Mouse (Mus musculus) myocyte (in vitro differentiated cells): ENCODE results near the gene Mapk13. TPM values are rescaled to one million over a fixed set of nuclear protein-coding genes. Genes with fewer than 3 reads are reported as not detected.
A peak's percentile ranks its signal among the peaks of the same experiment; 100 is the strongest.
"Not testable (repeated sequence)": the region's sequence is repeated elsewhere in the genome, so short reads cannot be mapped to it uniquely, and the experiment has no call there.

Experiments
- H3K27me3 ChIP-seq: one replicate; pipeline ENCODE4 v1.6.1; 2011; ENCODE audit not compliant: control insufficient read depth, insufficient read depth, insufficient read length
- H3K36me3 ChIP-seq: one replicate; pipeline ENCODE4 v1.6.1; 2011; ENCODE audit not compliant: control insufficient read depth, insufficient read depth
- H3K4me2 ChIP-seq: one replicate; pipeline ENCODE4 v1.6.1; 2011; ENCODE audit warnings: low read depth, control low read depth
- H3K4me3 ChIP-seq: one replicate; pipeline ENCODE4 v1.5.1; 2011; ENCODE audit warnings: mild to moderate bottlenecking, control low read depth, moderate library complexity
- H3K79me2 ChIP-seq: one replicate; pipeline ENCODE4 v1.6.1; 2011; ENCODE audit not compliant: control insufficient read depth, insufficient read depth
- H3ac ChIP-seq: one replicate; pipeline ENCODE4 v1.6.1; 2011; ENCODE audit not compliant: control insufficient read depth, insufficient read length
- CEBPB ChIP-seq: IDR thresholded peaks from 2 replicates; pipeline ENCODE4 v1.6.1; 2011; ENCODE audit warnings: mild to moderate bottlenecking, moderate library complexity; ENCODE audit not compliant: poor library complexity, insufficient read depth, severe bottlenecking
- E2F4 ChIP-seq: IDR thresholded peaks from one replicate; pipeline ENCODE4 v1.6.1; 2011; ENCODE audit warnings: mild to moderate bottlenecking, control low read depth, moderate library complexity; ENCODE audit not compliant: insufficient read depth
- MYOD1 ChIP-seq, 3 experiments: IDR thresholded peaks; one replicate each; pipeline ENCODE4 v1.6.1; 2011; ENCODE audit warnings: control low read depth in 2 of 3, low read depth in 2 of 3, mild to moderate bottlenecking in 2 of 3, moderate library complexity in 1 of 3; ENCODE audit not compliant: insufficient read length in 2 of 3, control insufficient read depth in 1 of 3
- MYOG ChIP-seq, 3 experiments: IDR thresholded peaks; one replicate each; pipeline ENCODE4 v1.6.1; 2011; ENCODE audit warnings: control low read depth in 2 of 3, low read depth in 2 of 3, mild to moderate bottlenecking in 2 of 3; ENCODE audit not compliant: insufficient read length in 2 of 3, control insufficient read depth in 1 of 3, insufficient read depth in 1 of 3
- POLR2A ChIP-seq: IDR thresholded peaks from one replicate; pipeline ENCODE4 v1.6.1; 2011; ENCODE audit warnings: low read depth, mild to moderate bottlenecking, control low read depth, moderate library complexity; ENCODE audit not compliant: insufficient read length
- POLR2AphosphoS2 ChIP-seq: IDR thresholded peaks from one replicate; pipeline ENCODE4 v1.6.1; 2011; ENCODE audit warnings: low read depth, control low read depth; ENCODE audit not compliant: insufficient read length
- REST ChIP-seq: IDR thresholded peaks from one replicate; pipeline ENCODE4 v1.6.1; 2011; ENCODE audit warnings: mild to moderate bottlenecking, control low read depth, moderate library complexity; ENCODE audit not compliant: insufficient read depth, insufficient read length
- SRF ChIP-seq: IDR thresholded peaks from one replicate; pipeline ENCODE4 v1.6.1; 2011; ENCODE audit warnings: low read depth; ENCODE audit not compliant: control insufficient read depth, insufficient read length
- TCF12 ChIP-seq: IDR thresholded peaks from one replicate; pipeline ENCODE4 v1.6.1; 2011; ENCODE audit warnings: mild to moderate bottlenecking, control low read depth; ENCODE audit not compliant: poor library complexity, insufficient read depth, severe bottlenecking
- TCF3 ChIP-seq: IDR thresholded peaks from one replicate; pipeline ENCODE4 v1.6.1; 2011; ENCODE audit warnings: low read depth, control low read depth; ENCODE audit not compliant: insufficient read length
- USF1 ChIP-seq: IDR thresholded peaks from one replicate; pipeline ENCODE4 v1.6.1; 2011; ENCODE audit warnings: low read depth, mild to moderate bottlenecking, control low read depth, moderate library complexity
- polyA plus RNA-seq: library from polyadenylated mRNA; unstranded; fragments of >200 nt; fragmentation: generic; extraction: Trizol; gene quantifications from one replicate; pipeline ENCODE4 v1.2.1, GENCODE M21; 2012; ENCODE audit warnings: missing spikeins

Mapk13 gene
- polyA plus RNA-seq, 1 experiment, result 0.08 TPM

DNA sequence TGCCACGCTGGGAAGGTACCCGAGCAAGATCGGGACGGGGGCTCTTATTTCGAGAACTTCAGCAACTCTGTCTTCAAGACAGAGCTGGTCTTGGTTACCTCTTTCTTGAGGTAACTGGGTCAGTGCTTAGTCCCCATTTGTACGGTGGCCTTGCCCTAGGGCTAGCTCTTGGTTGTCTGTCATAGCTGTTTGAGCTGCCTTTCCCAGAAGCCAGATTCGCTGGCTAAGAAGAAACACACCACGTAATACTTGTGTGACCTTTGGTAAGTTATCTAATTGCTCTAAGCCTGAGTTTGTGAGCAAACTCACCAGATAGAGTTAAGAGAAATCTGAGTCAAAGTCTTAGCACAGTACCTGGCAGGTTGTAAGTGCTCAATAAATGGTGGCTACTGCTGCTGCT is 39.6 kb downstream of the Mapk13 start:
- Histone ChIP-seq H3ac (no peak overlapping the region), H3K4me3 (no peak overlapping the region), H3K4me2 (no peak overlapping the region), H3K79me2 (peaks cover 14% of the 10 kb centered on the region), H3K36me3 (peaks cover 8% of the 10 kb centered on the region), H3K27me3 (no peaks in the 10 kb centered on the region)
- TF ChIP-seq REST (no peak), CEBPB (no peak), E2F4 (no peak), SRF (no peak), POLR2A (no peak), TCF12 (no peak), MYOD1 (IDR thresholded peaks at IDR 0.05; ENCODE audit: control insufficient read depth in 1 of 3, insufficient read length in 2 of 3, low read depth in 2 of 3) (no peak), TCF3 (no peak)

DNA sequence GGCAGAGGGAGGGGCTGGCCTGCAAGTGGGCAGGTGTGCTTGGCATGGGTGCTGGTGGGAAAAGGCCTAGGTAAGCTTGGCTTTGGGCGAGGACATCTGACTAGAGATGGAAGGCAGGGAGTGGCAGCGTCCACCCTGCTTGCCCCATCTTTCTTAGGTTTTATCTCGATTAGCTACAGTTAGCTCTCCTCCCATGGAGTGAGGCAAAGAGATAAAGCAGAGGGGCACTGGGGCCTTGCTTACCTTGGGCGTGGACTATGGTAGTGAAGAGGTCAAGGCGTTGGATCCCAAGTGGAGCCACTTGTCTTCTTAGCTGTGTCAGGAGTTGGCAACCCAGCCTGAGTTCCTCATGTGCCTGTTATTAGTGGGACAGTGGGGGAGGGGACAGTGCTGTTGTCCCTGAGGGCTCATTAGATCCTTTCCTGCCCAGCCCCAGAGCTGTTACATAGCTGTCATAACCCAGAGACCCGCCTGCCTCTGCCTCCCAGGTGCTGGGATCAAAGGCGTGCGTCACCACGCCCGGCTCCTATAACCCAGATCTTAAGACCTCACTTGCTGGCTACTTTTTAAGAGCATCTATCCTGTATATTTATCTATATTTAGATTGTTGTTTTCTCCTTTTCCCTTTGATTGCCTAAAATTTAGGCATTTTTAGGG is 40.2 kb downstream of the Mapk13 start:
- Histone ChIP-seq H3K4me2 (no peak overlapping the region), H3K27me3 (no peaks in the 10 kb centered on the region), H3ac (no peak overlapping the region), H3K79me2 (peaks cover 8% of the 10 kb centered on the region), H3K4me3 (no peak overlapping the region), H3K36me3 (peaks cover 8% of the 10 kb centered on the region)
- no peak for TF ChIP-seq TCF12

DNA sequence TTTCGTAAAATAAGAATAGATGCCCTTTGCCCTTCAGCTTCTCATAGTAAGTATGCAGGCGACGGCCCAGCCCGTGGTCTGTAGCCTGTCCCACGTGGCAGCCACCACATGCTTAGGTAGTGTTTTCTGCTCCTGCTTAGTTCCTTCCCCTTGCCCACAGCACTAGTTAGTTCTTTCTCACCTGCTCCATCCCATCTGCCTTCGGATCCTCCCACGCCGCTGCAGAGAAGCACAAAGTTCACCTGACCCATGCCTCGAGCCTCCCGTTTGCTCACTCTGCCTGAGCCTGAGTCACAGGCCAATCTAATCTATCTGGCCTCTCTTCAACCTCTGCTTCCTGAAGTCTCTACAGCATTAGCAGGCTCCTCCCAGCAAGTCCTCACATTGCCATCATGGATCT is 43.2 kb downstream of the Mapk13 start:
- no peak for TF ChIP-seq TCF3
- TF ChIP-seq MYOD1 (IDR thresholded peaks at IDR 0.05; ENCODE audit: control insufficient read depth in 1 of 3, insufficient read length in 2 of 3, low read depth in 2 of 3), result no peak
- TF ChIP-seq SRF, result no peak
- Histone ChIP-seq H3K4me3 (no peak overlapping the region), H3K27me3 (no peaks in the 10 kb centered on the region), H3K79me2 (no peaks in the 10 kb centered on the region), H3ac (no peak overlapping the region), H3K4me2 (no peak overlapping the region), H3K36me3 (peaks cover 6% of the 10 kb centered on the region)

DNA sequence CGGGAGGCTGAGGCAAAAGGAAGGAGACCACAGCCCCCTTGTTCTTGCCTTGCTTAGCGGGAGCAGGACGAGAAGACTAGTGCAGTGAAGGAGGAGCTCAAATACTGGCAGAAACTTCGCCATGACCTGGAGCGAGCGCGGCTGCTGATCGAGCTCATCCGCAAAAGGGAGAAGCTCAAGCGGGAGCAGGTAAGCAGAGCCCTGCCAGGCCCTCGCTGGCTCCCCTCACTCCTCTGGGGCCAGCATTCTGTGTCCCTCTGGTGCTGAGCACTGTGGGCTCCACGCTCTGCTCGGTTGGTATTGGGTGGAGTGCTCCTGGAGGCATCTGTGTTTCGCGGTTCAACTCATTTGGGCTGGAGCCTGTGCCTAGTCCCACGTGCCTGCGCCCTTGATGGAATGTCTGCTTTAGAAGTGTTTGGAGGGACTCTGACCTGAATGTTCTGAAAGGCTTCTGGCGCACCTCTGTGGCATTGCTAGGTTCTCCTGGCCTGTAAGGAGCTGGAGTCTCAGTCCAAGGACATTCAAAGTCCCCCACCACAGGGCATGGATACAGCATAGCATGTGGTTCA is 45.5 kb downstream of the Mapk13 start:
- Histone ChIP-seq H3K4me3 (no peak overlapping the region), H3K79me2 (no peaks in the 10 kb centered on the region), H3K36me3 (no peaks in the 10 kb centered on the region), H3K27me3 (no peaks in the 10 kb centered on the region), H3K4me2 (no peak overlapping the region), H3ac (no peak overlapping the region)
- TF ChIP-seq REST (no peak), TCF12 (no peak), SRF (no peak), POLR2AphosphoS2 (no peak), POLR2A (no peak), MYOD1 (IDR thresholded peaks at IDR 0.05; ENCODE audit: control insufficient read depth in 1 of 3, insufficient read length in 2 of 3, low read depth in 2 of 3) (no peak), USF1 (no peak)

DNA sequence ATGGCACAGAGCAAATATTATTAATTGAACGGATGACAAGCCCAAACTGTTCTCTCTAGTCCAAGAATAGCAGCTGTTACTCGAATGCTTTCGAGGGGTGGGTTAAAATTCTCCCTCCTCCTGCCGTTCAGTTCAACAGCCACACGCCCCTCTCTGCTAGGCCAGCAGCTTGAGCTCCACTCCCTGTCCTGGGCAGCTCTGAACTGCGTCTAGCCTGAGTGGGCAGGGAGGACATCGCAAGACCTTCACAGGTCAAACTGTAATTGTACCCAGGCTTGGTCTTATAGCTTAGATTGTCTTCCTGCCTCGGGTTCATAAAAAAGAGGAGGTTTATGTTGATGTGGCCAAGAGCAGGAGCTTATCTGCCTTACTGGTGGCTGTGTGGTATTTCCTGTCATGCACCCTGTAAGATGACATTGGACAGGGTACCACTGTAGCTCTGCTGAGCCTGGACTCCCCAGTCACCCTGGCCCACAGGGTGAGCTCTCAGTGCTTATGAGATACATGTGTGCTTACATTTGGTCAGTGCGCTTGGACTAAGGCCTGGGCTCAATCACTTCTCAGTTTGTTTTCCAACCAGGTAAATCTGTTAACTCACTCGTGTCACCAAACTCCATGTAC is 46.4 kb downstream of the Mapk13 start:
- Histone ChIP-seq H3K36me3 (no peaks in the 10 kb centered on the region), H3ac (no peak overlapping the region), H3K79me2 (no peaks in the 10 kb centered on the region), H3K4me3 (no peak overlapping the region), H3K4me2 (no peak overlapping the region), H3K27me3 (no peaks in the 10 kb centered on the region)
- TF ChIP-seq TCF3 (no peak), REST (no peak), TCF12 (no peak), MYOD1 (IDR thresholded peaks at IDR 0.05; ENCODE audit: control insufficient read depth in 1 of 3, insufficient read length in 2 of 3, low read depth in 2 of 3) (no peak), POLR2AphosphoS2 (no peak), CEBPB (no peak), MYOG (IDR thresholded peaks at IDR 0.05; ENCODE audit: control insufficient read depth in 1 of 3, insufficient read depth in 1 of 3, insufficient read length in 2 of 3, low read depth in 2 of 3) (peak in 1 of 3 experiments; percentile 17)

DNA sequence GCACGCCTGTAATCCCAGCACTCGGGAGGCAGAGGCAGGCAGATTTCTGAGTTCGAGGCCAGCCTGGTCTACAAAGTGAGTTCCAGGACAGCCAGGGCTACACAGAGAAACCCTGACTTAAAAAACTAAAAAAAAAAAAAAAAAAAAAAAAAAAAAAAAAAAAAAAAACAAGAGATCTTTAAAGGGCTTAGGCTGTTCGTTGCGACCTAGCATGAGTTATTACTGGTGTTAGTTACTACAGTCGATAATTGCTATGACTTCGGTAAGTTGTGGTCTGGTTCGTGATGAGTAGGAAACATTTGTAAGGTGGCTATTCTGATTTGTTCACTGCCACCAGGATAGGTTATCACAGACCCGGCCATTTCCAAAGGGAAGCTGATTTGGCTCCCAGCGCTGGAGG is 47.2 kb downstream of the Mapk13 start:
- not testable (repeated sequence) for H3K4me2 ChIP-seq, H3K4me3 ChIP-seq, H3K27me3 ChIP-seq, H3ac ChIP-seq, H3K79me2 ChIP-seq, H3K36me3 ChIP-seq
